Mouse (Mus musculus) liver, embryonic 14.5 days (tissue): ENCODE results near the gene Cd5. TPM values are rescaled to one million over a fixed set of nuclear protein-coding genes. Genes with fewer than 3 reads are reported as not detected.

Experiments used
- ATAC-seq: fragments of 200-750 bp; cut with Nextera tagmentation; 2 replicates; pipeline ENCODE4 v1.8.0; 2017; ENCODE audit warnings: moderate number of reproducible peaks, mild to moderate bottlenecking, moderate library complexity; ENCODE audit not compliant: insufficient read depth
- DNase-seq, 3 experiments: peaks; one replicate each; pipeline ENCODE4 v3.0.0-alpha.2; 2012 to 2013; ENCODE audit warnings: low read depth in 3 of 3, low spot score in 3 of 3
- H3K27ac ChIP-seq: fragments of 300-500 bp; sonication (generic); 2 replicates; pipeline ENCODE4 v1.5.1; 2014; ENCODE audit warnings: moderate library complexity, mild to moderate bottlenecking, control low read depth, inconsistent platforms
- H3K27me3 ChIP-seq: fragments of 300-500 bp; sonication (generic); 2 replicates; pipeline ENCODE4 v1.6.1; 2014; ENCODE audit warnings: mild to moderate bottlenecking, low read length, moderate library complexity; ENCODE audit not compliant: control insufficient read depth, insufficient read depth
- H3K36me3 ChIP-seq: fragments of 300-500 bp; sonication (generic); replicated peaks from 2 replicates; pipeline ENCODE4 v1.6.1; 2014; ENCODE audit warnings: low read depth; ENCODE audit not compliant: control insufficient read depth, insufficient read depth
- H3K4me1 ChIP-seq, 2 experiments: fragments of 200-500 bp in 1 of 2; fragments of 300-500 bp in 1 of 2; sonication (generic) in 1 of 2; replicated peaks; 2 replicates each; pipeline ENCODE4 v1.6.1; 2012 to 2014; ENCODE audit warnings: antibody characterized with exemption in 1 of 2, inconsistent platforms in 1 of 2, low read length in 1 of 2; ENCODE audit not compliant: control insufficient read depth in 2 of 2, insufficient read depth in 2 of 2
- H3K4me2 ChIP-seq: fragments of 300-500 bp; sonication (generic); 2 replicates; pipeline ENCODE4 v1.6.1; 2014; ENCODE audit warnings: low read depth, mild to moderate bottlenecking, control low read depth, moderate library complexity
- H3K4me3 ChIP-seq, 2 experiments: fragments of 200-500 bp in 1 of 2; fragments of 300-500 bp in 1 of 2; sonication (generic) in 1 of 2; 2 replicates each; pipeline ENCODE4 v1.5.1; 2012 to 2014; ENCODE audit warnings: low read depth in 2 of 2, low read length in 2 of 2, mild to moderate bottlenecking in 2 of 2, control low read depth in 1 of 2, inconsistent platforms in 1 of 2, moderate library complexity in 1 of 2; ENCODE audit not compliant: insufficient read depth in 1 of 2
- H3K9ac ChIP-seq: fragments of 300-500 bp; sonication (generic); replicated peaks from 2 replicates; pipeline ENCODE4 v1.6.1; 2014; ENCODE audit warnings: mild to moderate bottlenecking, control low read depth, moderate library complexity
- H3K9me3 ChIP-seq: fragments of 300-500 bp; sonication (generic); 2 replicates; pipeline ENCODE4 v1.6.1; 2016; ENCODE audit warnings: low read length, mixed read lengths; ENCODE audit not compliant: control insufficient read depth
- CTCF ChIP-seq: IDR thresholded peaks from 2 replicates; pipeline ENCODE4 v1.5.1; 2016; ENCODE audit warnings: antibody characterized with exemption, low read depth, control low read depth
- EP300 ChIP-seq: IDR thresholded peaks from 2 replicates; pipeline ENCODE4 v1.6.1; 2016; ENCODE audit warnings: antibody characterized with exemption, low read depth
- WGBS: fragments of 180-500 bp; shearing (Covaris S2); extraction: QIAGEN DNeasy Blood & Tissue Kit; methylation state at CpG from one replicate; pipeline ENCODE4 v1.1.7; 2014; ENCODE audit not compliant: insufficient replicate concordance; 5-methylcytosine and 5-hydroxymethylcytosine counted together
- polyA plus RNA-seq, 2 experiments: library from polyadenylated mRNA; depleted of rRNA in 1 of 2; stranded (reverse) in 1 of 2; unstranded in 1 of 2; fragments of >200 nt; fragmentation: Nextera tagmentation in 1 of 2; extraction: Ambion mirVana in 1 of 2; gene quantifications; 2 replicates each; pipeline versions ENCODE4 v1.2.1 to v1.2.3; 2012 to 2014

Gene Cd5
- polyA plus RNA-seq, 2 experiments, result 0.02 to 0.04 TPM

- Histone ChIP-seq H3K36me3 (no peaks in the 10 kb centered on the region), H3K27ac (no peak overlapping the region), H3K27me3 (no peaks in the 10 kb centered on the region), H3K4me3 (no peak overlapping the region), H3K9me3 (no peaks in the 10 kb centered on the region), H3K4me2 (no peak overlapping the region), H3K4me1 (no peaks in the 10 kb centered on the region), H3K9ac (no peak overlapping the region)
- TF ChIP-seq EP300, result no peak
- TF ChIP-seq CTCF, result no peak
- DNase-seq (no peak), ATAC-seq (no peak)
- WGBS, result 43% methylated on average over 7 of the region's 7 CpGs
These were observed 34.6 kb upstream of the Cd5 start for GRCm38 (mm10) chr19:10773384-10773783.

GRCm38 (mm10) chr19:10772866-10773265 is 34.1 kb upstream of the Cd5 start:
- Histone ChIP-seq H3K4me2 (no peak overlapping the region), H3K9me3 (no peaks in the 10 kb centered on the region), H3K27me3 (no peaks in the 10 kb centered on the region), H3K4me1 (no peaks in the 10 kb centered on the region), H3K27ac (no peak overlapping the region), H3K36me3 (no peaks in the 10 kb centered on the region), H3K4me3 (no peak overlapping the region), H3K9ac (no peak overlapping the region)
- ATAC-seq (no peak), DNase-seq (no peak)
- 73% methylated on average over 10 of the region's 10 CpGs for WGBS
- TF ChIP-seq EP300 (no peak), CTCF (no peak)

GRCm38 (mm10) chr19:10771995-10772394 is 33.2 kb upstream of the Cd5 start:
- Histone ChIP-seq H3K4me3 (no peak overlapping the region), H3K9ac (no peak overlapping the region), H3K36me3 (no peaks in the 10 kb centered on the region), H3K4me1 (no peaks in the 10 kb centered on the region), H3K27me3 (no peaks in the 10 kb centered on the region), H3K27ac (no peak overlapping the region), H3K4me2 (no peak overlapping the region), H3K9me3 (no peaks in the 10 kb centered on the region)
- 56% methylated on average over 7 of the region's 7 CpGs for WGBS
- TF ChIP-seq CTCF (no peak), EP300 (no peak)
- DNase-seq (no peak), ATAC-seq (no peak)

- H3K4me2 ChIP-seq, result no peak overlapping the region
- H3K27me3 ChIP-seq, result no peaks in the 10 kb centered on the region
- H3K4me1 ChIP-seq, result no peaks in the 10 kb centered on the region
- no peak overlapping the region for H3K27ac ChIP-seq
- no peaks in the 10 kb centered on the region for H3K36me3 ChIP-seq
- TF ChIP-seq CTCF (no peak), EP300 (no peak)
- 53% methylated on average over 12 of the region's 12 CpGs for WGBS
- ATAC-seq (no peak), DNase-seq (no peak)
- H3K4me3 ChIP-seq, result no peak overlapping the region
- H3K9me3 ChIP-seq, result no peaks in the 10 kb centered on the region
- H3K9ac ChIP-seq, result no peak overlapping the region
These were observed 30.8 kb upstream of the Cd5 start for GRCm38 (mm10) chr19:10769429-10770195.

GRCm38 (mm10) chr19:10768694-10769428 is 30.1 kb upstream of the Cd5 start:
- ATAC-seq, result no peak
- H3K4me3 ChIP-seq, result no peak overlapping the region
- no peak overlapping the region for H3K4me2 ChIP-seq
- no peak overlapping the region for H3K27ac ChIP-seq
- H3K9ac ChIP-seq, result no peak overlapping the region
- no peaks in the 10 kb centered on the region for H3K27me3 ChIP-seq
- H3K36me3 ChIP-seq, result no peaks in the 10 kb centered on the region
- no peaks in the 10 kb centered on the region for H3K4me1 ChIP-seq
- TF ChIP-seq EP300, result no peak
- TF ChIP-seq CTCF, result no peak
- DNase-seq, result no peak
- H3K9me3 ChIP-seq, result no peaks in the 10 kb centered on the region
- WGBS, result 43% methylated on average over 6 of the region's 6 CpGs
